Mouse (Mus musculus): ENCODE results near the gene Lemd1.

Gene Lemd1

GRCm38 (mm10) chr1:132200562-132201510 lies 9.6 kb downstream of the Lemd1 start:
- DNase-seq (ENCODE audit: low spot score in 2 of 2) = no peak

- DNase-seq (ENCODE audit: low spot score in 2 of 2) = no peak
Observed at GRCm38 (mm10) chr1:132201511-132201860, 10.3 kb downstream of the Lemd1 start.

GRCm38 (mm10) chr1:132201936-132202335 lies 10.7 kb downstream of the Lemd1 start:
- DNase-seq (ENCODE audit: low spot score in 2 of 2) = no peak

GRCm38 (mm10) chr1:132202771-132203170 lies 11.5 kb downstream of the Lemd1 start:
- DNase-seq (ENCODE audit: low spot score in 2 of 2) = no peak

- DNase-seq (ENCODE audit: low spot score in 2 of 2) = no peak
Observed at GRCm38 (mm10) chr1:132205958-132206357, 14.7 kb downstream of the Lemd1 start.

GRCm38 (mm10) chr1:132206828-132207227 lies 15.6 kb downstream of the Lemd1 start:
- DNase-seq (ENCODE audit: low spot score in 2 of 2) = no peak

GRCm38 (mm10) chr1:132208154-132208553 lies 16.9 kb downstream of the Lemd1 start:
- no peak for DNase-seq (ENCODE audit: low spot score in 2 of 2)

- no peak for DNase-seq (ENCODE audit: low spot score in 2 of 2)
Observed at GRCm38 (mm10) chr1:132209400-132209799, 18.2 kb downstream of the Lemd1 start.

- no peak for DNase-seq (ENCODE audit: low spot score in 2 of 2)
Observed at GRCm38 (mm10) chr1:132210922-132211321, 19.7 kb downstream of the Lemd1 start.

GRCm38 (mm10) chr1:132211672-132212071 lies 20.4 kb downstream of the Lemd1 start:
- no peak for DNase-seq (ENCODE audit: low spot score in 2 of 2)

- DNase-seq (ENCODE audit: low spot score in 2 of 2) = peak; percentile 41 to 50
Observed at GRCm38 (mm10) chr1:132212218-132212617, 21.0 kb downstream of the Lemd1 start.

GRCm38 (mm10) chr1:132213076-132213475 lies 21.8 kb downstream of the Lemd1 start:
- no peak for DNase-seq (ENCODE audit: low spot score in 2 of 2)

- no peak for DNase-seq (ENCODE audit: low spot score in 2 of 2)
Observed at GRCm38 (mm10) chr1:132216276-132216675, 25.0 kb downstream of the Lemd1 start.

- no peak for DNase-seq (ENCODE audit: low spot score in 2 of 2)
Observed at GRCm38 (mm10) chr1:132221627-132222026, 30.4 kb downstream of the Lemd1 start.

- no peak for DNase-seq (ENCODE audit: low spot score in 2 of 2)
Observed at GRCm38 (mm10) chr1:132222166-132222565, 30.9 kb downstream of the Lemd1 start.

- no peak for DNase-seq (ENCODE audit: low spot score in 2 of 2)
Observed at GRCm38 (mm10) chr1:132226297-132227080, 35.3 kb downstream of the Lemd1 start.

GRCm38 (mm10) chr1:132229667-132230066 lies 38.4 kb downstream of the Lemd1 start, which contains the start of gene Gm10188:
TSS of gene Gm10188 (minus strand) at chr1:132229767.
- no peak for DNase-seq (ENCODE audit: low spot score in 2 of 2)

GRCm38 (mm10) chr1:132231470-132232274 lies 40.4 kb downstream of the Lemd1 start:
- no peak for DNase-seq (ENCODE audit: low spot score in 2 of 2)

- DNase-seq (ENCODE audit: low spot score in 2 of 2) = no peak
Observed at GRCm38 (mm10) chr1:132233566-132233965, 42.3 kb downstream of the Lemd1 start.

GRCm38 (mm10) chr1:132234757-132235273 lies 43.6 kb downstream of the Lemd1 start:
- no peak for DNase-seq (ENCODE audit: low spot score in 2 of 2)

GRCm38 (mm10) chr1:132237585-132238159 lies 46.4 kb downstream of the Lemd1 start:
- DNase-seq (ENCODE audit: low spot score in 2 of 2) = peak; percentile 34 to 47
